Mouse (Mus musculus) CD8-positive naive resting alpha-beta T cell, adult 57 days (primary cell): ENCODE data around the gene Eif2s3y. TPM values are rescaled to one million over a fixed set of nuclear protein-coding genes. Genes with fewer than 3 reads are reported as not detected.

Source experiments
- total RNA-seq: library from RNA; stranded (reverse); gene quantifications from one replicate; pipeline ENCODE4 v1.2.4, GENCODE M21; 2023

Gene Eif2s3y
- total RNA-seq = 124 TPM

DNA sequence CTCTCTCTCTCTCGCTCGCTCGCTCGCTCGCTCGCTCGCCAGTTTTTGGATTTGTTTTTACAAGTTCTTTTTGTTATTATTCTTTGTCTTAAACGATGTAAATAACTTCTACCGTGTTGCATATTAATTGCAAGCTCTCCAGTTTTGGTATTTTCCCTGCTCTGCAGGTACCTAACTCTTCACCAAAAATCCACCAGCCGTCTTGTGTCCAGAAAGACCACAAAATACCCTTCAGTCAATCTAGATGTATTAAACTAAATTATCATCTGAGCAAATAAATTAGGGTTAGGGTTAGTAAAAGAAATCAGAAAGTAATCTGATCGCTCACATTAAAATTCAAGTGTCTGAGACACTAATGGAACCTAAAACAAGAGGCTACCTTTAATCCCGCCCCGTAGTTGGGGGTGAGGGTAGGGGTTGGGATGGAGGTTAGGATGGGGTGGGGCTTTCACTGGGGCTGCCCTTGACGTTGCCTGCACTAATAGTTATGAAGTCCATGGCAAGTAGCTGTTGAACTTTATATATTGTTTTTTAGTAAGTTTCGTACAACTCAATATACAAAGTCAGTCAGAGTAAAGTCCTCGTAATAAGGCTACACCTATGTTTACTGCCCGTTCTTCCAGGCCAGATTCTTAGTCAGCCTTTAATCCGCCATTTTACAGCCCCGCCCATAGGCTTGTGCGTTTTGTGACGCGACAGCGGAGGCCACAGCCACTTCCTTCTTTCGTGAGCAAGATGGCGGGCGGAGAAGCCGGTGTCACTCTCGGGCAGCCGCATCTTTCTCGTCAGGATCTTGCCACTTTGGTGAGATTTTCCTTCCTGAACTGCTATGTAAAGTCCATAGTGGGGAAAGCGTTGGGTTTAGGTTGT lies at the start of gene Eif2s3y:
TSS of gene Eif2s3y (plus strand) at position 662 of the 870 bp plus-strand sequence.

Other genes with a start within 250 kb of the Eif2s3y start
- gene Zfy1, start 213.1 kb upstream of the Eif2s3y start, total RNA-seq = not detected
- gene Uba1y, start 191.9 kb upstream of the Eif2s3y start, total RNA-seq = not detected
- gene Kdm5d, start 112.8 kb upstream of the Eif2s3y start, total RNA-seq = 42.6 TPM
- 45.9 TPM for gene Uty, start 235.2 kb downstream of the Eif2s3y start, total RNA-seq